Mouse (Mus musculus): Measurements from ENCODE around the gene Catsper4.

Catsper4 gene

DNA sequence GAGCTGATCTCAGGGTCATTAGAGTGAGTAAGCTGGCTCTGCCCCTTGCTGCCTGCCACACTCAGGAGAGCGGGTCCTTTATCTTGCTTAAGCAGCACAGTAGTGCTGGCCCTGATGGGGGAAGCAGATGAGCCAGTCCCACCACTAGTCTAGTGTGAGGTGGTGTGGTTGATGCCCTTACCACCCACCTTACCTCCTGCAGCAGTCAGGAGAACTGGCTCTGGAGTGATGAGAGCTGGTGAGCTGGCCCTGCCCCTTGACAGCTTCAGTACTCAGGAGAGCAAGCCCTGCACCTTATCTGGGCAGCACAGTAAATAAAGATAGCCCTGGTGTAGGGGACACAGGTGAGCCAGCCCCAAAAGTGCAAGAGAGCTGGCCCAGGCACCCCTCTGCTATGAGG lies 46.1 kb downstream of the Catsper4 start:
- DNase-seq: no peak

DNA sequence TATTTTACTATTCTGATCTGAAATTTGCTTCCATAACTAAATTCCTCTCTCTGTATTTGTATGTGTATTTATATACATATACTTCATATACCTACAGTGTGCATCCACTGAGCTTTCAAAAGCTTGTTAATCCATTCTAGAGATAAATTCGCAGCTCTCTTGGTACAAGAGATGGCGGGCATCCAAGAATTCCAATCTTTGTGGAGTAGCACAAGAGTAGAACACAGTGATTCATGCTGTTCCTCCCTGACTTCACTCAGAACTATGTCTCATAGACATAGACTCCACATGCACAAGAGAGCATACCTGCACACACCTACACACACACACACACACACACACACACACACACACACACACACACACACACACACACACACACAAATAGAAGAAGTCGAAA lies 54.8 kb downstream of the Catsper4 start:
- peak; percentile 19 for DNase-seq

GRCm38 (mm10) chr4:134166906-134167305 lies 60.3 kb downstream of the Catsper4 start:
- DNase-seq: no peak

GRCm38 (mm10) chr4:134165548-134166465 lies 61.4 kb downstream of the Catsper4 start:
- DNase-seq: no peak

GRCm38 (mm10) chr4:134165024-134165423 lies 62.2 kb downstream of the Catsper4 start:
- no peak for DNase-seq

- DNase-seq: no peak
Observed at GRCm38 (mm10) chr4:134164591-134164990, 62.6 kb downstream of the Catsper4 start.
